ENCODE assay signal across 17 mouse cellular contexts in the genomic region with DNA sequence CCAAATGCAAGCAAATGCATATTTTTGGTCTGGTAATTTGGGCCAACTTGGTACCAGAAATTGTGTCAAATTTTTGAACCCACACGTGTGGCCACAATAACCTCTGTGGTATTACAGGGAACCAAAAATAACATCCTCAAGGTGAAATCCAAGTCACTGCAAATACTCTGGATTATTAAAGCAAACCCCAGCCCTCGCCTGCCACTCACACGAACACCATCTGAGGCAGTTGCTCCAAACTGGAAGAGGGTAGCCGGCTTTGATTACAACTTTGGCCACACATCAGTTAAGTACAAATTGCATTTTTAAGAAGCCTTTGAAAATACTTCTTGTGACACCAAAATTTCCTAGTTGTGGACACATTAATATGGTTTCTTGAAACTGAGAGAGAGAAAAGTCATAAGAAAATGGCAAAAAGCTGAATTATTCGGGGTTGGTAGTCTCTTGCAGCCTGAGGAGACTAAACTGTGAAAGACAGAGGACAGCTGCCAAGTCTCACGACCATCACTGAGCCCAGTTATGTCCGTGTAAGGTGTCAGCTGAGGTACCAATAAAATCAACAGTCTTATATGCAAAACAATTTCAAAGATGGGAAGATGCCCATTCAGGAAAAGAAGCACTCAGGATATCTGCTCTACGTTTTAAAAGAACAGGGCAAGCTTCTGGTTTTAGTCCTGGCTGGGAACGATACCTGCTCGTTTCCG.
"Had no signal": no experiment of that assay in that cellular context is flagged by ENCODE, and none has a peak within 500 bp of the region (broad histone marks: within the 10 kb centered on the region; RNA-seq: fewer than 3 reads in every experiment).

No protein-coding gene starts in this region.

- H3K4me3 ChIP-seq: kidney, embryonic 15.5 days; left cerebral cortex, adult 2 months; liver, embryonic 13.5 days; megakaryocyte, embryonic 14.5 days; midbrain, embryonic 10.5 days; neural tube, embryonic 13.5 days had no signal

- H3K36me3 ChIP-seq: kidney, embryonic 15.5 days; liver, embryonic 13.5 days; neural tube, embryonic 13.5 days had no signal

- H3K4me1 ChIP-seq: liver, embryonic 13.5 days had no signal

- H3K27me3 ChIP-seq: kidney, embryonic 15.5 days; liver, embryonic 13.5 days; megakaryocyte, embryonic 14.5 days; neural tube, embryonic 13.5 days had no signal

- H3K27ac ChIP-seq: kidney, embryonic 15.5 days; left cerebral cortex, adult 2 months; liver, embryonic 13.5 days; midbrain, embryonic 10.5 days; neural tube, embryonic 13.5 days had no signal

- DNase-seq: kidney, adult 8-10 months; kidney, postnatal 10 days; kidney, postnatal 36 days; layer of hippocampus, postnatal 36 days; liver, embryonic 13.5 days; lung, adult 2 months; lung, postnatal 36 days; midbrain, embryonic 14.5 days; retina, postnatal 1 day; thymus, adult 18-20 months; thymus, postnatal 36 days had no signal

- ATAC-seq: lung, postnatal 0 days had no signal

- H3K9ac ChIP-seq: kidney, embryonic 15.5 days; liver, embryonic 13.5 days; neural tube, embryonic 13.5 days had no signal

- H3K9me3 ChIP-seq: kidney, embryonic 15.5 days; liver, embryonic 13.5 days; megakaryocyte, embryonic 14.5 days; midbrain, embryonic 10.5 days; neural tube, embryonic 13.5 days had no signal

- H3K4me2 ChIP-seq: kidney, embryonic 15.5 days; liver, embryonic 13.5 days; neural tube, embryonic 13.5 days had no signal
